Mouse (Mus musculus) monocyte, adult 2 months (primary cell): Measurements from ENCODE around the gene Vdac2.

Experiments used
- DNase-seq, 2 experiments: peaks; one replicate each; pipeline ENCODE4 v3.0.0; 2022; ENCODE audit warnings: low spot score in 2 of 2, low read depth in 1 of 2

Gene Vdac2

DNA sequence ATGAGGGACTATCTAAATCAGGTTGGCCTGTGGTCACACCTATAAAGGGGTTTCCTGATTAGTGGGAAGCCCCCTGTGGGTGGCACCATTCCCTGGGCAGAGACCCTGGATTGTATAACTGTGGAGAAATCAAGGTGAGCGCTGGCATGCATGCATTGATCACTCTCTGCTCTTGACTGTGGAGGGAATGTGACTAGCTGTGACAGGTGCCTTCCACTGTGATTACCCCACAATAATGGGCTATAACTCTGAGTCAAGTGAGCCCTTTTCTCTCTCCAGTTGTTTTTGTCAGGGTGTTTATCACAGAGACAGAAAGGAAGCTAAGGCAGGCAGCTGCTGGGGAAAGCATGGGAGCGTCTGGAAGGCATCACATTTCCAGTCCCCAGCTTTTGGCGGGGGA lies 8.8 kb upstream of the Vdac2 start:
- no peak for DNase-seq

DNA sequence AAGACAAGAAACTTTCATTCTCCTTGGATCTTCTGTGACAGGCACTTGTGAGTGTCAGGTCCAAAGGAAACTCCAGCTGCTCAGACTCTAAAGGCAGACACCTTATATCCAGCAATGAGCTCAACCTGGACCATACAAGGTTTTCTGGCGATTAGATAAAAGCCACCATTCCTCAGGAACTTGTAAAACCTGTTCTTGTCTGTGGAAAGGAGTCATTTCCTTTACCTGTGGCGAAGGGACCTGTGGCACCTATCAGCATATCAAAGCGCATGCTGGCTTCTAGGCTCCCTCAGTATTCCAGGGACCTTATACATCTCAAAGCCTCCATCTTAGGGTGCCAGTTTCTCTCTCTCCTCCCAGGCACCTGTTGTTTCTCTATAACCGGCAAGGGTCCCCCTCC lies 7.6 kb upstream of the Vdac2 start:
- no peak for DNase-seq

DNA sequence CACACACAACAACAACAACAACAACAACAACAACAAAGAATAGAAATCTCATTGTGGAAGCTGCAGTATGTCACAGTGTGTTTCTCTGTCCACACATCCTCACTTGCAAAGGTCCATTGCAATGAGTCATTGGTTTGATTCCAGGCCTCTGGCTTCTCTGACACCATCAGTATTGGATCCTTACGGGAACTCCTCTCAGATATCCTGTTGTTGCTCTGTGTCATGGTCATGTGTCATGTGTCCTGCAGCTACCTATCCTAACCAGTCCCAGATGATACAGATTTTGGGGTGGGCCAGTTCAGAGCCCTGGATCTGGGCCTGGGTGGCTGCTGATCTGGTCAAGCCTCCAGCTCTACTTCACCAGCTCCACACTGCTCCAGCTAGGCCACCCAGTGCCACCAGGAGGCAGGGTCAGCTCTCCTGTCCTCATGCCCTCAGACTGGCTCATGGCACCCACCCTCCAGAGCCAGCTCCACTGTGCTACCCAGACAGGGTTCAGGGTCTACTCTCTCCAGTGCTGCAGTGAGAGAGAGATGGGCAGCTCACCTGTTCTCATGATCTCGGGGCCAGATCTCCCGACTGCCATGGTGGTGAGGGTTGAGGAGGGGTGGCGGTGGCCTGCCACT lies 4.0 kb upstream of the Vdac2 start:
- DNase-seq: no peak

DNA sequence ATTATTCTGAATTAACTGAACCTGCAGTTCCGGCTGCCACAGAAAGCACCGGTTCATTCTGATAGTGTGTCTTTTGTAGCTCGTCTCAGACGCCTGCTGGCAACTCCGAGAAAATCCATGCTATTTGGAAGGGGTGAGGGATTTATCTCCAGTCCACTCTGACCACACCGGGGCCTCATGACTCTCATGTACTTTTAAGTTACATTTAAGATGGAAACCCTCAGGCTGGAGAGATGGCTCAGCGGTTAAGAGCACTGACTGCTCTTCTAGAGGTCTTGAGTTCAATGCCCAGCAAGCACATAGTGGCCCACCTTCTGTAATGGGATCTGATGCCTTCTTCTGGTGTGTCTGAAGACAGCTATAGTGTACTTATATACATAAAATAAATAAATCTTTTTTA lies 2.7 kb upstream of the Vdac2 start:
- no peak for DNase-seq

DNA sequence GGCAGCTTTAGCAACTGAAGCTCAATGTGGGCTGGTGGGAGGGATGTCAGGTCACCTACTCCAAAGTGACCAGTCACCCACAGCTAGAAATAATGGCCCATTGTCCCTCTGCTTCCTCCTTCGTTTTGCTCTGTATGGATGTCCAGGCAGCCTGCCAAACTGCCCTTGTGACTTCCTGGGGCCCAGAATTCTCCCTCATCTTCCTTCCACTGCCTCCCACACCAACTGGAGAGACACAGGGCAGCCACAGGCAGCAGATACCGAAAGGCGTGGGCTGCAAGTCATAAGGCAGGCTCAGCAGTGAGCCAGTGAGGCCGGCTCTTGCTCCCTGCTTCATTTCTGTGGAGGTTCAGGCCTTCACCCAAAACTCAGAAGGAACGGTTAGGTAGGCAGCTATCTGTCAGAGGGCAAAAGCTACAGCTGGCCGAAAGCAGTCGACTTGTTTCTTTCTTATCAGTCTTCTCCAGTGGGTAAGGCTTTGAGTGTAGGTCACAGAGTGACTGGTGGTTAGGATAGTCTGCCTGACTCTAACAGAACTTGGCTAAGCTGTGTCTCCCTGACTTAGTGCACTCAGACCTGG lies 2.2 kb upstream of the Vdac2 start:
- peak in 1 of 2 experiments; percentile 41 for DNase-seq

DNA sequence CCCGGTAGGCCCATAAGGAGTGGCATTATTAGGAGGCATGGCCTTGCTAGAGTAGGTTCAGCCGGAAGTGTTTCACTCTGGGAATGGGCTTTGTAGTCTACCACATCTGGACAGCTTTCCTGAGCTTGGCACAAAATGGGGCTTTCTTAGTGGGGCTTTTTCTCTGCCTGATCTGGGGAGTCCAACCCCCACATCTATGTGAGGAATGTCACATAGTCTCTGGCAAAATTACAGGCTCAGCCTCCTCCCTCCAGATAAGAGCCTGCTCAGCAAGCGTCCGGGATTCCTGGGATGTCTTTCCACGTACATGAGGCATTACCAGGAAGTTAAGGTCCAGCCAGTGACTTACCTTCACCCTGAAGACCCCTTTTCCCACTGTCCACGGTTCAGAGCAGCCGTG lies 1.1 kb upstream of the Vdac2 start:
- DNase-seq: no peak

DNA sequence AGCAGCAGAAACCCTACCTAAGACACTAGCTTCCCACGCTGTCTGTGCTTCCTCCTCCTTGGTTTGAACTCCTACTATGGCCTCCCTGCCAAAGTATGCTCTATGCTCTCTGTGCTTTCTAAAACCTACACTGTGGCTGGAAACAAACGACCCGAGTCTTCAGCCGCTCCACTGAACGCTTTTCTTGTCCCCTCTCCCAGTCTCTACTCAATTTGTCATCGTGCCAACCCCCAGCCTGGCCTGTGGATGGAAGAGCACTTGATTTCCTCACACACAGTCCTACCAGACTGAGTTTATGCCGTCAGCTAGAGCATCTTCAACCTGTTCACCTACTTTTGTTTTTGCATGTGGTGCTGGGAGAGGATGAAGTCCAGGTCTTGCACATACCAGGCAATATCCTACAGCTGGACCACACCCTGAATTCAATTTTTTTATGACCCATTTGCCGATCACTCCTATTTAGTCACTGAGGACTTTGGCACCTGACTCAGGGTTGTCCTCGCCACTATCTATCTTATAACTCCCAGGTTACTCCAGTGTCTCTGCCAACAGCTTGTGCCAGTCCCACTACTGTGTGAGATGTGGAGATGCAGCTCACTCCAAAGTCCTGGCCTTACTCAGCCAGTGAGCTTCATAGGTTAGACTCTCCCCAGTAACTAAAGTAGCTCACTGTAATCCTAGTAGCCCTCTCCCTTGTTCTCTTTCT lies 901 bp downstream of the Vdac2 start:
- DNase-seq: no peak

DNA sequence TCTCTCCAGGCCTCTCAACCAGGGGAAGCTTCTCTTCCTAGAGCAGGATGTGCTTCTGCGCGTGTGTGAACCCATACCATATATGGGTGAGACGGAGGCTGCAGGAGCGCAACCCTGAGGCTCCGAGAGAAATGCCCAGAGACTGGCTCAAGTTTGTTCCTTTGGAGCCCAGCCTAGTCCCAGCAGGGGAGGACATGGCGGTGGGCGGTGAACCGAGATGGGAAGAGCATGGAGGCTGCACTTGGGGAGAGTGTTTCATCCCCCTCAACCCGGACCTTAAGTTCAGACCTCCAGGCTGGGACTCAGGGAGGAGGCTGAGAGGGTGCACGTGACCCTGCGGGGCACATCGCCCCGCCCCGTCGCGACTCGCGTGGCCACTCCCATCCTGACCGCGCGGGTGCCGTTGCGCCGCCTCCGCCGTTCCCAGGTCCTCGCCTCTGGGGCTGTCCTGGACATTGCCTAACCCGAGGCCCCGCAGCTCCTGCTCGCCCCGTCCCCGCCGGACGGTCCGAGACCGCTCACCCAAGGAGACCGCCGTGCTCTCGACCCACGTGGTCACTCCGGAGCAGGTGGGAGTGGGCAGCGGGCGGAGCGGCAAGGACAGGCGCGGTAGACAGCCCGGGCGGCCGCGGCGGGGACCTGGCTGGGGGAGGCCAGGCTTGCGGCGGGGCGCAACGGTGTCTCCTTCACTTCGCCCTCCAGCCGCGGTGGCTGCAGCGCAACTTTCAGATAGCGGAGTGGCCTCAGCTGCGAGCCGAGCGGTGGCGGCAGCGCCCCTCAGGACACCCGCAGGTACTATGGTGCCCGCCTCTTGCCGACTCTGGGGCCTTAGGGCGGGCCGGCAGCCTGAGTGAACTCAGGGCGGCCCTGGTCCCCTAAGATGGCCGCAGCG lies 6.1 kb downstream of the Vdac2 start:
- DNase-seq: peak; percentile 91 to 98

DNA sequence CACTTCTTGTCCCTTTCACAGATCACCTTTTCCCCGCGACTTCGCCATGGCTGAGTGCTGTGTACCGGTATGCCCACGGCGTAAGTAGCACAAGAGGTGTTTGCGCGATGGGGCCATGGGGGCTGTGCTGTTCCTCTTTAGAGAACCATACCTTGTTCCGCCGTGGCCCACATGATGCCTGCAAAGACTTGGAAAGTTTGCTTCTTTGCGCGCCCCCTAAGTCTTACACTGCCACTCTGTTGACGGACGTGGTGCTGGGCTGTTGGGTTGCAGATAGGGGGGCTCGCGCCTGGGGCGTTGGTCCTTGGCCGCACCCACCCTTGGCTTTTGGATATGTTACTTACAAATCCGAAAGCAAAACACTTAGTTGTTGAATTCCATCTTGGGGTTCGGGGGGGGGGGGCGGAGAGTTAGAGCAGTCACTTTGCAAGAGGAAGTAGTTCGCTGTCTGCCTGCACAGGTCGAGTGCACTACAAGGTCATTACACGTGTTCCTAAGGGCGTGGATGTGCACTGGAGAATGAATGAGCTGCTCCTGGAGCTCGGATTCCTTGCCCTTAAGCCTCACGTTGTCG lies 6.9 kb downstream of the Vdac2 start:
- no peak for DNase-seq

DNA sequence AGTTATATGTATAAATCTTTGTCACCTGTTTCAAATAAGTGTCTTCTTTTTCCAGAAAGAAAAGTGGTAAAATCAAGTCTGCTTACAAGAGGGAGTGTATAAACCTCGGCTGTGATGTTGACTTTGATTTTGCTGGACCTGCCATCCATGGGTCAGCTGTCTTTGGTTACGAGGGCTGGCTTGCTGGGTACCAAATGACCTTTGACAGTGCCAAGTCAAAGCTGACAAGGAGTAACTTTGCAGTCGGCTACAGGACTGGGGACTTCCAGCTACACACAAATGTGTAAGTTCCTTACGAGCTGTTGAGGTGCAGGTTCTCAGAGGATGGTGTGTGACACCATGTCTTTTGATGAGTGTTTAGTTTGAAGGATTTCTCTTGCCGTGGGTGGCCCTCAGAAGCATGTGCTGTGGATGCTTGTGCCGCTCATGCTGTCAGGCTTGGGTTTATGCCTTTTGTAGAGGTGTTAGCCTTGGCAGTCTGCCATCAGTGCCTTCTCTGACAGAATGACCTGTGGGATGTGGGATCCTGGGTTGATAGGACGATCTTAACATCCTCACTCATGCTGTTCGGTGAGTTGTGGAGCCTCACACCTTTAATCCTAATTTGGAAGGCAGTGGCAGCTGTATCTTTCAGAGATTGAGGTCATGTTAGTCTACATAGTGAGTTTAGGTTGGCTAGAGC lies 13.4 kb downstream of the Vdac2 start:
- DNase-seq: no peak

DNA sequence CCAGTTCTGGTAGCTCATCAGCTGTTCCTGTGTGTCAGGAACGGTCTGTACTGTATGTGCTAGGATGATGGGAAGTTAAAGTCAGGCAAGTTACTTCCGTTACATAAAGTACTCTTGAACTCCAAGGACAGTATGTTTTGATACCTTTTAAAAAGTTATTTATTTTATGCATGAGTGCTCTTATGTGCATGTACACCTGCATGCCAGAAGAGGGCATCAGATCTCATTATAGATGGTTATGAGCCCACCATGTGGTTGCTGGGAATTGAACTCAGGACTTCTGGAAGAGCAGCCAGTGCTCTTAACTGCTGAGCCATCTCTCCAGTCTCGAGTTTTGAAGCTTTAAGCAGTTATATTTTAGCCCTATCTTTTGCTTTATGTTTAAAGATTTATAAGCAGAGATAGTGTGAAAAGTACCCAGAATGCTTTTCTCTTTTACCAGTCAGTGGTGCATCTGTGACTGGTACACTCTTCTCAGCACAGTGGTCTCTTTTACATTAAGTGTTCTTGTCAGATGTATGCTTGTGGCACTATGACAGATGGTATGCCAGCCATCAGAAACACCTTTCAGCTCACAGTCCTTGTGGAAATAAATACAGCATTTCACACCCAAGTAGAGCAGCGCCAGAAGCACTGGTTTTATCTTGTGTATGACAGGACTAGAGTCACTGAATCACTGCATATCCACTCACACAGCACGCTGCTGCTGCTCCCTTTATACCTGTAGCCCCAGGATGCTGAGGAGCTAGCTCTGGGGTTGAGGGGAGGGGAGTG lies 17.0 kb downstream of the Vdac2 start:
- no peak for DNase-seq

DNA sequence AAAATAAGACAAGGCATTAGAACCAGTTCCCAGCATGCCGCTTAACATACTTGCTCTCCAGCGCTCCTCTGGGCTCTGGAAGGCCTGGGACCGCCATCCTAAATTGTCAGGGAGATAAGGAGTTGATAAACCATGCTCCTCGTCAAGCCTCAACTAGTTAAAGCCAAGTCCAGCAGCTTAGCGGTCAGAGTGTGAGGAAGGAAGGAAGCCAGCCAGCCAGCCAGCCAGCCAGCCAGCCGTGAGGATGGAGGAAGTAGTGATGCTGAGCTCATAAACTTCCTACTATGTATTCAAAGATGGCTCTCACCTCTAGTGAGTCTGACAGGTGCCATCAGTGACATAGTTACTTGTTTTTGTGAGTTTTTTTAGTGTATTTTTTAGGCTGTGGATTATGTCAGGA lies 18.2 kb downstream of the Vdac2 start:
- no peak for DNase-seq

DNA sequence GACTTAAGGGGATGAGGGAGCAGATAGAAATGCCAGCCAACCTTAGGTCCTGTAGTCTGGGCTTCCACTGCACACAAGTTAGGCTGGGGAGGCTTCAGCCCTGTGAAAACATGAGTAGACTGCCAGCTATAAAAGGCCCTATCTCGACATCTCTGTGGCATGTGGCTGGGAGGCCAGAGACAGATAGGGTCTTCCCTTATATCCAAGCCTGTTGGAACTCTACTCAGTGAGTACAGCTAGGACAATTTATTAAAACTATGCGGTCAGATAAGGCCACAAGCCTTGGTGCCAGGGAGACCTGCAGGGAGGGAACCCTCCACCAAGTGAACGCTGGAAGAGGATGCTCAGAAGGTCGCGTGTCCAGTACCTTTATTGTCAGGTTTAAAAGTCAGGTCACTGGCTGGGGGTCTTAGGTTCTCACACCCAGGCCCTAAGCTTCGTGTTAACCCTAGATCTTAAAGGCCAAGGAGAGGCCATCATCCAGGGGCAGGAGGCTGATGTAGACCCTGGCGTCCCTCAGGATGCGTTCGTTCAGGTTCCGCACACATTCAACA lies 21.9 kb downstream of the Vdac2 start:
- DNase-seq: no peak

DNA sequence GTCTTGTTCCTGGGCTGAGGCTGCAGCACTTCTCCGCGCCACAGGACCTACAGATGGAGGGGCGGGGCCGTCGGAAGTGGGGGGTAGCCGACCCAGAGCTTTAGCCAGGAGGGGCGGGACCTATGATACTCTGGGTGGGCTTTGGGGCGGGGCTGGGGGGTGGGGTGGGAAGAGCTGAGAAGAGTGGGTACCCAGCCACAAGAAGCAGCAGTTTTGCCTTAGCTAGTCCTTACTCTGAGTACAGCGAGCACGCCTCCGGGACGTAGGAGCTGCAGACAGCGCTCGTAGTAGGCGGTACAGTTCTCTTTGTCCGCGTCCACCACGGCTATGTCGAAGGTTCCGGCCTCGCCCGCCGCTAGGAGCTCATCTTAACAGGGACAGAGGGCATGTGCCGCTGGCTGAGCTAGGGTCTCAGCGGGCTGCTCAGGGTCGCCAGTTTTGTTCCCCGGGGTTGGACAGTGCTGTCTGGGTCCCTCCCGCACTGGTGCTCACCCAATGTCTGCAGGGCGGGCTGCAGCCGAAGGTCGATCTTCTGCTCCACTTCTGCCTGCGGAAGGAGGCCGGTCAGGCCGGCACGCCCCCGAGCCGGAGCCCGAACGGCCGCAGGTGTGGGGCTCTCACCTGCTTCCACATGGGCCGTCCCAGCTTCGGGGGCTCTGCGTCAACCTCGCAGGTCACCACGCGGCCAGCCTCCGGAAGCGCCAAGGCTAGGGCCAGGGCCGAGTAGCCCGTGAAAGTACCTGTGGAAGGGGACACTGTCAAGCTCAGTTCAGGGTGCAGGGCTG lies 22.5 kb downstream of the Vdac2 start:
- DNase-seq: no peak

DNA sequence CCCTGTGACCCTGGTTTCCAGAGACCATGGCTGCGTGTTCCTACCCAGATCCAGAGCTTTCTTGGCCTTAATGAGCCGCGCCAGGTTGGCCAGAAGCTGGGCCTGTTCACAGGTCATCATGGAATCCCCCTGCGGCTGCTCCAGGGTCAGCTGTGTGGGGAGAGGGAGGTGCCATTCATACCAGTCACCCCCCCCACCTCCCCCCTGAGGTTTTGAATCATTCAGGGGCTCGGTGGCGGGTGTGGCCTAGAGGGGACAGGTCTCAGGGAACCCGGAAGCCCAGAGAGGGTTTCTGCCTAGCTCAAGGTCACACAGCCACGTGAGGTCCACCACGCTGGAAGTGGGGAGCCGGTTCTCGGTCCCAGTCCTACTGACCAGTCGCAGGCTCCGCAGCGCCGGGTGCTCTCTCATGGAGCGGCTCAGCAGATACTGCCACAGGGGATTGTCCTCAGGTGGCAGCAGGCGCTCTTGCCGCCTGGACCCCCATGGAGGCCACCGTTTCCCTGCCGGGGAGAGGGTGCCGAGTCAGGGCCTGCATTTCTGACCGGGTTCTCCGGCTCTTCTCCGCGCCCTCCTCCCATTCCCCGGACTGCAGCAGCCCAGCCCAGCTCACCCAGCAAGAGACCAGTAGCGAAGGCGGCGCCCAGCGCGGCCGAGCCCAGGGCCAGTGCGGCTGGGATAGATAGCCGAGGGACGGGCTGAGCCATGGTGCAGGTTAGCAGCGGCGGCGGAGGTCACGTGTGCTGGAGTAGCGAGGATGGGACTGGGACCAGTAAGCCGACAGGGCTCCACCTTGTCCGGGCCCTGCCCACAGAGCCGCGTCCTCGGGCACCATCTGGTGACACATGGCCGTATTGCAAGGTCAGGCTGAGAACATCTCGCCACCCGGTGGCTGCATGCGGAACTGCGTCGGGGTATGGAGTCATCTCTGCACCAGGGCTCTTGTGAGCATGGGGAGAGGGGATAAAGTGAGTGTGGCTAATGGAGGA lies 23.4 kb downstream of the Vdac2 start, which contains the start of gene Comtd1:
Comtd1 (minus strand) TSS at position 812 of the 989 bp plus-strand sequence.
- DNase-seq: peak; percentile 87 to 92

DNA sequence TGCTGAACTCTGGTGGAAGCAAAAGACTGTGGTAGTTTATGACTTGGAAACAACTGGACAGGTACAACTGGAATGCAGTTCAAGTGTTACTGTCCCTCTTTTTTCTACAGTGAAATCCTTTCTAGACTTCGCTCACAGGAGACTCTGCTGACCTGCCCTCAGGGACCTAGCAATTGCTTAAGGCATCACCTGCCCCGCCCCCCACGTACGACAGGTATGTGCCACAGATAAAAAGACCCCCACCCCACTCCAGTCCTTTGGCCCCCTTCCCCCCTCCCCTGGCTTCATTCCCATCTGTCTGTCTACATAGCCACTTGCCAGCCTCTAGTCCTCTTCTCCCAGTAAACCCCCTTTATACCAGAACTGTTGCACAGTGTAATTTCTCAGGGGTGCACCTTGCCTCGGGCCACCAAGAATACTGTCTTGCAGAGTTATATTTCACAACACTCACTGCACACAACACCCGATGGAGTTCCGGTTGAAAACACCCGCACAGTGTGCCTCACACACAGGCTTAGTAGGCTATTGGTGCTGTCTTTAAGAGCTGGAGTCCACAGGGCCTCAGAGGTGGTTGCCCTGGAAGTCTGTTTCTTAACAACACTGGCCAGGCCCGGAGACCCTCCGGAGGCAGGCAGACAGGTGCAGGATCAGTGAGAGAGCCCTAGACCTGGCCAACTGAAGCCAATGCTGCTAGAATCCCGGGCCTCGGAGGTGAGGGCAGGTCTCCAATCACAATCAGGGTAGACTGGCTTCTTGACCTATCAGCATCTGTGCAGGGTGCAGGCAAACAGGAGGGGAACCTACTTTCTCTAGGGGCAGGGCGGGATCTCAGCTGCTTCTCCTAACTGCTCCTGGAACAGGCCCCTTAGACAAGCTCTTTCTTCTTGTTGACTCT lies 24.7 kb downstream of the Vdac2 start:
- DNase-seq: no peak
